Mouse (Mus musculus): ENCODE data around the gene Prss56. TPM values are rescaled to one million over a fixed set of nuclear protein-coding genes. Genes with fewer than 3 reads are reported as not detected.
A peak's percentile ranks its signal among the peaks of the same experiment; 100 is the strongest.

The Prss56 gene
- polyA plus RNA-seq, 1 experiment from 2014 or later, result not detected

DNA sequence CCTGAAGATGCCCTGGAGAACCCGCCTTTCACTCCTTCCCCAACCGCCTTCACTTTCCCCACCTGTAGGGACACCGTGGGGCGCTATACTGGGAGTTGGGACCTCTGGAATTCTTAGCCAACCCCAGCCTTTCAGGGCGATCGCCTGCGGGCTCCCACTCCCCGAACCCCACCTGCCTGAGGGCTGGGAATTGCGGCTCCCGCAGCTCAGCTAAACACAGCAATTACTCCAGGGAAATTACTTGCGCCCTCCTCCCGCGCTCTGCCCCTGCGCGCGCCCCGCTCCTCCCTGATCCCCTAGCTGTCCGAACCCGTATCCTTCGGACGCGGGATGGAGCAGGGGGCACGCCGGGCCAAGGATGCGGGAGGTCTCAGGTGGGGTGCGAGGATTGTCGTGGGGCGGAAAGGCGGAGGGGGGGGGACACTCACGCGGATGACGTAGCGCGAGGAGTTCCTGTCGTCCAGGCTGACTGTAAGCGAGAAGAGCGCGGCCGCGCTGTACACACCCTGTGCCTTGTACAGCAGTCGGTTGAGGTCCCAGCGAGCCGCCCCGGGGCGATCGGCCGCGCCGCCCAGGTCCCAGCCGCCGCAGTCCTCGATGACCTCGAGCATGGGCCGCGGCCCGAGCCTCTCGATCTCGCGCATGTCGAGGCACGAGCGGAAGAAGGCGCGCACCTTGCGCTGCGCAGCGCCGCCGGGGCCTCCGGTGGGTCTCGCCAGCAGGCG lies 29.2 kb upstream of the Prss56 start:
- DNase-seq (ENCODE audit: low spot score) (no peak), ATAC-seq (ENCODE audit: low FRiP score, low TSS enrichment) (no peak)
- H3K36me3 ChIP-seq (ENCODE audit: control insufficient read depth, insufficient read depth, low read length), result no peaks in the 10 kb centered on the region
- H3K9ac ChIP-seq (ENCODE audit: low read length), result no peak overlapping the region
- H3K4me1 ChIP-seq (replicated peaks; ENCODE audit: control insufficient read depth, insufficient read depth), result peaks cover 7% of the 10 kb centered on the region
- no peaks in the 10 kb centered on the region for H3K9me3 ChIP-seq (ENCODE audit: control insufficient read depth, low read length)
- H3K4me3 ChIP-seq (ENCODE audit: low read depth, low read length), result peak overlapping the region; percentile 35
- 2% methylated on average over 66 of the region's 72 CpGs for WGBS
- peak overlapping the region; percentile 53 for H3K4me2 ChIP-seq (replicated peaks; ENCODE audit: low read depth)
- TF ChIP-seq CTCF (IDR thresholded peaks at IDR 0.05; ENCODE audit: low read depth), result no peak
- TF ChIP-seq EP300 (optimal IDR thresholded peaks at IDR 0.05), result no peak
- H3K27ac ChIP-seq (replicated peaks), result no peak overlapping the region
- peaks cover 43% of the 10 kb centered on the region for H3K27me3 ChIP-seq (ENCODE audit: control insufficient read depth, insufficient read depth, low read length)

DNA sequence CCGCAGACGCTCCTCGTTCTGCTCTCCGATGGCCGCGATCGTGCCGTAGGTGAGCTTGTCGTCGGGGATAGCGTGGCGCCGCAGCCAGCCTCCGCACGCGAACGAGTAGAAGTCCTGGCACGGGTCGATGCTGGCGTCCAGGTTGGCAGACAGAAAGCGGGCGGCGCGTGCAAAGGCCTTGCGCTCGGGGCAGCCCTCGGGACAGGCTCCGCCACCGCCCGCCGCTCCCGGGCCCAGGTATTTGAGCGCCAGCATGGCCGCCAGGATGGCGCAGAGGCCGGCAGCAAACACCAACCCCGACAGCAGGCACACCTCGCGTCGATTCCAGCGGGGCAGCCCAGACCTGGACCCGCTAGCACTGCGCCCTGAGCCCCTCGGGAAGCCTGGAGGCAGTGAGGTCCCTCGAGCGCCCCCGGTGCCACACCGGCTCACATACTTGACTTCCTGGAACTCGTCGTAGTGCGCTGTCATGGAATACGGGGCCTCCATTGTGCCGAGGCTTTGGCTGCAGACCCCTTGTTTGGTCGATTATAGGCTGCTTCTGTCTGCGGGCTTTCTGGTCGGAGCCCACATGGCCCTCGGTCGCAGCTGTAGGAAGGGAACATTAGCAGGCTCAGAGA lies 28.5 kb upstream of the Prss56 start:
- ATAC-seq (ENCODE audit: low FRiP score, low TSS enrichment) (no peak), DNase-seq (ENCODE audit: low spot score) (no peak)
- Histone ChIP-seq H3K27me3 (ENCODE audit: control insufficient read depth, insufficient read depth, low read length) (peaks cover 43% of the 10 kb centered on the region), H3K9ac (ENCODE audit: low read length) (no peak overlapping the region), H3K27ac (replicated peaks) (no peak overlapping the region), H3K9me3 (ENCODE audit: control insufficient read depth, low read length) (no peaks in the 10 kb centered on the region), H3K4me3 (ENCODE audit: low read depth, low read length) (peak overlapping the region; percentile 35), H3K36me3 (ENCODE audit: control insufficient read depth, insufficient read depth, low read length) (no peaks in the 10 kb centered on the region), H3K4me2 (replicated peaks; ENCODE audit: low read depth) (peak overlapping the region; percentile 53), H3K4me1 (replicated peaks; ENCODE audit: control insufficient read depth, insufficient read depth) (peaks cover 7% of the 10 kb centered on the region)
- TF ChIP-seq EP300 (optimal IDR thresholded peaks at IDR 0.05), result no peak
- no peak for TF ChIP-seq CTCF (IDR thresholded peaks at IDR 0.05; ENCODE audit: low read depth)
- 3% methylated on average over 51 of the region's 58 CpGs for WGBS

DNA sequence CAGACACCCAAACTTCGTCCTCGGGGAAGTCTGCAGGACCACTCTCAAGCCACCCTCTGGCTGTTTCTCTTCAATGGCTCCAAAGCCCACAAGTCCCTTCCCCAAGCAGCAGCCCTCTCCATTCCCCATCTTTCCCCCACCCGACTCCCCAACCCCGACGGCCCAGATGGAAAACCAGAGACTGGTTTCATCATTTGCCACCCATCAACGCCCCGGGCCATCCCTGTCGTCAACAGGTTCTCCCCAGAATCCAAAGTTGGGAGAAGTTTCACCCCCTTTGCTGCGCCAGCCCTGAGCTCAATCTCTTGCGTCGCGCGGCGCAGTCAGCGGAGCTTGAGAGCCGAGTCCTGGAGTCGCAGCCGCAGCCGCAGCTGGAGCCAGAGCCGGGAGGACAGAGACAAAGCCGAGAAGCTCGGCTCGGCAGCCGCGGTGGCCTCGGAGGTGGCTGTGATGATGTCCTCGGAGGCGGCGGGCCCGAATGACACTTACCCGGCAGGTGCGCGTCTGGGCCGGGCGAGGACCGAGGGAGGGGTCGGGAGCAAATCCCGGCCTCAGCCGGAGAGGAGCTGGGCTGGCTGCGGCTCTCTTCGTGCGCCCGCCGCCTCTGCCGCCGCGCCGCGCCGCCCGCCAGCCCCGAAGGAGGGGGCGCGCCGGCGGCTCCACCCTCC lies 27.4 kb upstream of the Prss56 start:
- DNase-seq (ENCODE audit: low spot score) (no peak), ATAC-seq (ENCODE audit: low FRiP score, low TSS enrichment) (no peak)
- no peaks in the 10 kb centered on the region for H3K36me3 ChIP-seq (ENCODE audit: control insufficient read depth, insufficient read depth, low read length)
- H3K4me3 ChIP-seq (ENCODE audit: low read depth, low read length), result peak overlapping the region; percentile 35
- H3K9ac ChIP-seq (ENCODE audit: low read length), result no peak overlapping the region
- TF ChIP-seq EP300 (optimal IDR thresholded peaks at IDR 0.05) (no peak), CTCF (IDR thresholded peaks at IDR 0.05; ENCODE audit: low read depth) (no peak)
- H3K27me3 ChIP-seq (ENCODE audit: control insufficient read depth, insufficient read depth, low read length), result peaks cover 43% of the 10 kb centered on the region
- no peaks in the 10 kb centered on the region for H3K9me3 ChIP-seq (ENCODE audit: control insufficient read depth, low read length)
- H3K4me1 ChIP-seq (replicated peaks; ENCODE audit: control insufficient read depth, insufficient read depth), result peaks cover 7% of the 10 kb centered on the region
- H3K4me2 ChIP-seq (replicated peaks; ENCODE audit: low read depth), result peak overlapping the region; percentile 49
- H3K27ac ChIP-seq (replicated peaks), result no peak overlapping the region
- WGBS, result under 1% methylated on average over 56 of the region's 56 CpGs

DNA sequence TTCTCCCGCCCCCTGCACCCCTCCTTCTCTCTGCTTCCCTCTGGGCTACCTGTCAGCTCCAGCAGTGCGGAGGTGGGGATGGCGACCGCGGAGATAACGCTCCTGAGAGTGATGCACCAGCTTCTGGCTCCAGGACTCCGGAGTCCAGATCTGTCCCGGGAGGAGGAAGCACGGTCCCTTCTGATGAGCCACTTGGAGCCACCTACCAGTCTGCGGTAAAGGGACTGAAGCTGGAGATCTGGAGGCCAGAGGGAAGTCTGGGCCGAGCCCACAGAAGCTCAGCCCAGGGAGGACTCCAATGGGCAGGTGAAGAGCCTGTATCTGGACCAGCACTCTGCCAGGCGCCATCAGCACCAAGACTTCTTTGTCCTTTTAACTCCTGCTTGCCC lies 26.9 kb upstream of the Prss56 start, which contains the start of gene Ecel1:
TSS of gene Ecel1 (minus strand) at position 323 of the 389 bp plus-strand sequence.
- Histone ChIP-seq H3K9me3 (ENCODE audit: control insufficient read depth, low read length) (no peaks in the 10 kb centered on the region), H3K27me3 (ENCODE audit: control insufficient read depth, insufficient read depth, low read length) (peaks cover 43% of the 10 kb centered on the region), H3K4me2 (replicated peaks; ENCODE audit: low read depth) (peak within 1 kb of the TSS; percentile 49), H3K27ac (replicated peaks) (no peak within 1 kb of the TSS), H3K4me3 (ENCODE audit: low read depth, low read length) (peak within 1 kb of the TSS; percentile 35), H3K4me1 (replicated peaks; ENCODE audit: control insufficient read depth, insufficient read depth) (peaks cover 7% of the 10 kb centered on the region), H3K9ac (ENCODE audit: low read length) (no peak within 1 kb of the TSS), H3K36me3 (ENCODE audit: control insufficient read depth, insufficient read depth, low read length) (no peaks in the 10 kb centered on the region)
- no peak; the same call in 1 of the 2 replicates for ATAC-seq (ENCODE audit: low FRiP score, low TSS enrichment)
- TF ChIP-seq CTCF (IDR thresholded peaks at IDR 0.05; ENCODE audit: low read depth) (no peak), EP300 (optimal IDR thresholded peaks at IDR 0.05) (no peak)
- 8% methylated on average over 12 of the region's 12 CpGs for WGBS
- no peak for DNase-seq (ENCODE audit: low spot score)

DNA sequence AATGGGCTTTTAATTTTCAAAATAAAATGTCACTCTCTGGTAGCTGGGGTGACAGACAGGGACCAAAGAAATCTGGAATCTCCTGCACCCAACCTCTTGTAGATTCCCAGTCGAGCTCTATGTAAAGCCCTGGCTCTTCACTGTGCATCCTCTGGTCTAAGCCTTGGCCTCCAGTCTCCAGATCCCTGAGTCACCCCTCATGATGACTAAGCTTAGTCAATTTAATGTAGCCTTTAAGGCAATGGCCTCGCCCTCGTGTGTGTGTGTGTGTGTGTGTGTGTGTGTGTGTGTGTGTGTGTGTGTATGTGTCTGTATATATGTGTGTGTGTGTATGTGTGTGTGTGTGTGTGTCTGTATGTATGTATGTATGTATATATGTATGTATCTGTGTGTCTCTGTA lies 23.7 kb upstream of the Prss56 start:
- Histone ChIP-seq H3K4me2 (replicated peaks; ENCODE audit: low read depth) (no peak overlapping the region), H3K4me1 (replicated peaks; ENCODE audit: control insufficient read depth, insufficient read depth) (peaks cover 2% of the 10 kb centered on the region), H3K36me3 (ENCODE audit: control insufficient read depth, insufficient read depth, low read length) (no peaks in the 10 kb centered on the region), H3K27me3 (ENCODE audit: control insufficient read depth, insufficient read depth, low read length) (peaks cover 24% of the 10 kb centered on the region; the same call in 1 of the 2 replicates), H3K27ac (replicated peaks) (no peak overlapping the region), H3K4me3 (ENCODE audit: low read depth, low read length) (no peak overlapping the region), H3K9ac (ENCODE audit: low read length) (no peak overlapping the region), H3K9me3 (ENCODE audit: control insufficient read depth, low read length) (no peaks in the 10 kb centered on the region)
- TF ChIP-seq EP300 (optimal IDR thresholded peaks at IDR 0.05) (no peak), CTCF (IDR thresholded peaks at IDR 0.05; ENCODE audit: low read depth) (no peak)
- 77% methylated on average over 3 of the region's 3 CpGs for WGBS
- no peak for DNase-seq (ENCODE audit: low spot score)
- ATAC-seq (ENCODE audit: low FRiP score, low TSS enrichment), result no peak
